Mouse (Mus musculus) liver, postnatal 0 days (tissue): ENCODE data around the gene Atg9a. TPM values are rescaled to one million over a fixed set of nuclear protein-coding genes. Genes with fewer than 3 reads are reported as not detected.
"Not testable (repeated sequence)": the region's sequence is repeated elsewhere in the genome, so short reads cannot be mapped to it uniquely, and the experiment has no call there.

Source experiments
- ATAC-seq: fragments of 200-750 bp; cut with Nextera tagmentation; 2 replicates; pipeline ENCODE4 v1.8.0; 2017; ENCODE audit warnings: mild to moderate bottlenecking, moderate library complexity
- DNase-seq: peaks from one replicate; pipeline ENCODE4 v3.0.0-alpha.2; 2016
- H3K27ac ChIP-seq: fragments of 300-500 bp; sonication (generic); 2 replicates; pipeline ENCODE4 v1.5.1; 2014; ENCODE audit warnings: antibody characterized with exemption, moderate library complexity, mild to moderate bottlenecking, low read depth
- H3K27me3 ChIP-seq: fragments of 300-500 bp; sonication (generic); 2 replicates; pipeline ENCODE4 v1.6.1; 2014; ENCODE audit warnings: low read length, control low read depth, mixed read lengths; ENCODE audit not compliant: insufficient read depth
- H3K36me3 ChIP-seq: fragments of 300-500 bp; sonication (generic); replicated peaks from 2 replicates; pipeline ENCODE4 v1.6.1; 2014; ENCODE audit warnings: mild to moderate bottlenecking, control low read depth, low read length, moderate library complexity, mixed read lengths; ENCODE audit not compliant: insufficient read depth
- H3K4me1 ChIP-seq: fragments of 300-500 bp; sonication (generic); 2 replicates; pipeline ENCODE4 v1.6.1; 2014; ENCODE audit warnings: antibody characterized with exemption, mild to moderate bottlenecking, control low read depth; ENCODE audit not compliant: insufficient read depth
- H3K4me2 ChIP-seq: fragments of 300-500 bp; sonication (generic); 2 replicates; pipeline ENCODE4 v1.6.1; 2014; ENCODE audit warnings: low read depth, mild to moderate bottlenecking, low read length, moderate library complexity, mixed read lengths
- H3K4me3 ChIP-seq: fragments of 300-500 bp; sonication (generic); 2 replicates; pipeline ENCODE4 v1.5.1; 2014; ENCODE audit warnings: low read depth, low read length
- H3K9ac ChIP-seq: fragments of 300-500 bp; sonication (generic); replicated peaks from 2 replicates; pipeline ENCODE4 v1.6.1; 2014; ENCODE audit warnings: mild to moderate bottlenecking, moderate library complexity
- H3K9me3 ChIP-seq: fragments of 300-500 bp; sonication (generic); 2 replicates; pipeline ENCODE4 v1.6.1; 2016; ENCODE audit warnings: mild to moderate bottlenecking, control low read depth, low read length, mixed read lengths
- CTCF ChIP-seq: sonication (generic); IDR thresholded peaks from 2 replicates; pipeline ENCODE4 v1.5.1; 2016; ENCODE audit warnings: antibody characterized with exemption, low read depth
- EP300 ChIP-seq: IDR thresholded peaks from 2 replicates; pipeline ENCODE4 v1.6.1; 2016; ENCODE audit warnings: antibody characterized with exemption, low read depth, mild to moderate bottlenecking
- WGBS: fragments of 180-500 bp; shearing (Covaris S2); extraction: QIAGEN DNeasy Blood & Tissue Kit; methylation state at CpG from one replicate; pipeline ENCODE4 v1.1.7; 2014; ENCODE audit not compliant: insufficient replicate concordance; 5-methylcytosine and 5-hydroxymethylcytosine counted together
- polyA plus RNA-seq: library from polyadenylated mRNA; unstranded; fragments of >200 nt; fragmentation: Nextera tagmentation; extraction: Ambion mirVana; gene quantifications from 2 replicates; pipeline ENCODE4 v1.2.1, GENCODE M21; 2015

Atg9a gene
- polyA plus RNA-seq: 17.6 and 17.8 TPM in 2 replicates

DNA sequence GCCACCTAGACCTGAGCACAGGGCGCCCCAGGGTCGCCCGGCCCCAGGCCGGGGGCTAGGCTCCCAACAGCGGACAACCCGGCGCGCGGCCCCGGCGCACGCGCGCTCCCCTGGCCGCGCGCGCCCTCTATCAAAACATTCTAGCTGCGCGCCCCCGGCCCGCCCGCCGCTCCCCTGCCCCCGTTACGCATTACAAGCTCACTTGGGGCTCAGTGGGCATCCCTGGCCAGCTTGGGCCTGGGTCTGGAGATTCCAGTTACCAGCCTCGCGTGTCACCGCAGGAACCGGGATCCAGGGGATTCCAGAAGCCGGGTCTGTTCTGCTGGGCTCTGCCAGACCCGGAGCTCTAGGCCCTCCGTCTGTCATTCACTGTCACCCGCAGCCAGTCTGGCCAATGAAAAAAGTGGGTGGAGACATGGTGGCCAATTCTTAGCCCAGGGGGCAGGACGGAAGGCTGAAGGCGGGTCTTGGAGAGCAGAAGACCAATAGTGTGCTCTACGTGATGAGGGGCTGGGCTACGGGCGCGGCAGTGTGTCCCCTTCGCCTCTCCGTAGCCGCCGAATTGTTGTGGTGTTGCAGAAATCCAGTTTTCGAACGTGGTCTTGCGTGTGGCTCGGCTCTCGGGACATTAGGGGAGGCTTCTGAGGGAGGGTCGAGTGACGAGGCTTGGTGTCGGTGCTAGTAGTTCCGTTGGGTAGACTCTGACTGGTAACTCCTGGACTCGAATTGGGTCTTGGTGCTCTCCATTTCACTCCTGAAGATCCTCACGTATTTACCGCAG, at the start of gene Atg9a, which contains the start of gene Ankzf1:
TSS of gene Atg9a (minus strand) at position 575 of the 781 bp plus-strand sequence.
TSS of gene Ankzf1 (plus strand) at position 530 of the 781 bp plus-strand sequence.
- Histone ChIP-seq H3K36me3 (peaks cover 40% of the 10 kb centered on the region), H3K27me3 (no peaks in the 10 kb centered on the region), H3K27ac (peak within 1 kb of the TSS; percentile 98), H3K4me1 (peaks cover 29% of the 10 kb centered on the region), H3K4me2 (peak within 1 kb of the TSS; percentile 96), H3K9me3 (no peaks in the 10 kb centered on the region), H3K4me3 (peak within 1 kb of the TSS; percentile 99), H3K9ac (peak within 1 kb of the TSS; percentile 98)
- under 1% methylated on average over 44 of the region's 56 CpGs for WGBS
- DNase-seq: peak; percentile 94
- TF ChIP-seq CTCF (peak; percentile 19; the same call in 1 of the 2 replicates), EP300 (peak; percentile 67)
- ATAC-seq: peak; percentile 97

DNA sequence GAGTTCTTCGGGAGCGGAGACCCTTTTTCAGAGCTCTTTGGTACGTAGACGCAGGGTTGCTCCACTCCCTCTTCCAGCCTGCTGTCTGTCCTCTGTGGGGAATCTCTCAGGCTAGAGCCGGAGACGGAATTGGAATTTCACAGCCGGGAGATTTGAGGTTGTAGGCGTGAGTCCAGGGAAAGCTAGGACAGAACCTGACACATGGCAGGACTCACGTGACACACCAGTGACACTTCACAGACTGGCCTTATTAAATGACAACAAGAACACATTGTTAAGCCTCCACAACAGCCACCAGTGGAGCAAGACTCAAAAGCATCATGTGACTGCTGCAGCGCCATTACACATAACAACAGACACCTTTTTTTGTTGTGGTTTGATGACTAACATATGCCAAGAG, 47.6 kb upstream of the Atg9a start:
- Histone ChIP-seq H3K27ac (no peak overlapping the region), H3K4me3 (no peak overlapping the region), H3K9ac (no peak overlapping the region), H3K4me1 (peaks cover 15% of the 10 kb centered on the region), H3K4me2 (no peak overlapping the region), H3K36me3 (peaks cover 37% of the 10 kb centered on the region), H3K27me3 (no peaks in the 10 kb centered on the region), H3K9me3 (no peaks in the 10 kb centered on the region)
- 89% methylated on average over 10 of the region's 10 CpGs for WGBS
- TF ChIP-seq EP300: no peak
- no peak for TF ChIP-seq CTCF
- ATAC-seq: no peak
- DNase-seq: no peak

DNA sequence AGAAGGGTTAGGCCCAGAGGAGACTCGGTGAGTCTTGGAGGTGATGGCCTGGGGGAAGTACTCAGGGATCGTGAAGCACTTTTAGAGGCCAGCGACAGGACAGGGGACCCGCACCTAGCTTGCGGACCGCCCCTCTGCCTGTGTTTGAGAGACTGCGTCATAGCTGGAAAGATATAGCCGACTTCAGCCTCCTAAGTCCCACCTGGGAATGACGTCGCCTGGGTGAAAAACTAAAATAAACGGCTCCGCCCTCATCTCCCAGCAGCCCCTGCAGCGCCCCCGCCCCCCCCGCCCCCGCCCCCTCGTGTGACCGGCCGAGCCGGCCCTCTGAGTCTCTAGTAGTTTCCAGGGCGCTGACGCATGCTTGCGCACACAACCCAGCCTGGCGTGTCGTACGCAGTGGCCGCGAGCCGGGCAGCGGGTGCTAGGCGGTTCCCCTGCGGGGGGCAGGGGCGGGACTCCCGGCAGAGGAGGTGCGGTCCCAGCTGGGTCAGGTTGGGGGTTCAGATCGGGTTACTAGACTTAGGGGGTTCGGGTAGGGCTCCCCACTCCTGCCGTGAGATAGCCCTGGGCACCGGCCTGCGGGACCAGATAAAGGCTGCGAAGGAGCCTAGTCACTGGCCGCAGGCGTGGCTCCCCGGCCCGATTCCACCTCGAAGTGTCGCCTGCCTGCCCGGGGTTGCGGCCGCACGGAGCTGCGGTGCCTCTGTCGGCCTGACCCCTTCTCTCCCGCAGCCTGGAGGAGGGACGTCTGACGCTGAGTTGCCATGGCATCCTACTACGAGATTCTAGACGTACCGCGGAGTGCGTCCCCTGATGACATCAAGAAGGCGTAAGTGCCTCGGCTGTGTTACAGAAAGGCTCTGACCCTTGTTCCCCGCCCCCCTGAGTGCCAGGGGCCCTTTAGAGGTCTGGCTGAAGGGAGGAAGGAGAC, 44.4 kb upstream of the Atg9a start, which contains the start of gene Dnajb2:
TSS of gene Dnajb2 (plus strand) at position 290 of the 934 bp plus-strand sequence.
- WGBS: 1% methylated on average over 64 of the region's 64 CpGs
- TF ChIP-seq EP300 (peak; percentile 95), CTCF (0 out of 2 replicates have a peak, but pooled peaks have one; percentile 13)
- Histone ChIP-seq H3K9me3 (no peaks in the 10 kb centered on the region), H3K4me3 (peak within 1 kb of the TSS; percentile 56), H3K27me3 (no peaks in the 10 kb centered on the region), H3K9ac (peak within 1 kb of the TSS; percentile 79), H3K27ac (peak within 1 kb of the TSS; percentile 97), H3K4me1 (peaks cover 15% of the 10 kb centered on the region), H3K4me2 (peak within 1 kb of the TSS; percentile 92), H3K36me3 (peaks cover 21% of the 10 kb centered on the region)
- peak; percentile 92 for DNase-seq
- peak; percentile 92 for ATAC-seq

DNA sequence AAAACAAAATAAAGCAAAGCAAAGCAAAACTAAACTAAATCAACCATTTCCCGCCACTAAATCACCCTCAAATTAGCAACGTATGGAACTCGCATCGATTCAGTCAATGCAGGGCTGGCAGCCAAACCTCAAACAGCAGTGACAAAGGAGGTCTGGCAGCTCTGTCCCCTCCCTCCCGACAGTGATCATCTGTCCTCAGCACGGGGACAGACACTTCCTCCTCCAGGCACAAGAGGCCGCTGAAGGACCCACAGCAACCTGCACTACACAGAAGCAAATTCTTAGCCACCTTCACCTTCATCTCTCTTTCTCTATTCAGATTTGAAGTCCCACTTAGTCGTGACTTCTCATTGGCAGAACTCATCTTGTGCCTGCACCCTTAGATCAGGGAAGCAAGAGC, 42.6 kb upstream of the Atg9a start:
- TF ChIP-seq CTCF: peak; percentile 94
- TF ChIP-seq EP300: no peak
- Histone ChIP-seq H3K9ac (no peak overlapping the region), H3K27me3 (no peaks in the 10 kb centered on the region), H3K4me1 (peaks cover 20% of the 10 kb centered on the region), H3K4me3 (no peak overlapping the region), H3K4me2 (no peak overlapping the region), H3K9me3 (no peaks in the 10 kb centered on the region), H3K36me3 (peaks cover 8% of the 10 kb centered on the region; the same call in 1 of the 2 replicates), H3K27ac (no peak overlapping the region)
- 1% methylated on average over 8 of the region's 8 CpGs for WGBS
- ATAC-seq (0 out of 2 replicates have a peak, but pooled peaks have one; percentile 7), DNase-seq (peak; percentile 80)

DNA sequence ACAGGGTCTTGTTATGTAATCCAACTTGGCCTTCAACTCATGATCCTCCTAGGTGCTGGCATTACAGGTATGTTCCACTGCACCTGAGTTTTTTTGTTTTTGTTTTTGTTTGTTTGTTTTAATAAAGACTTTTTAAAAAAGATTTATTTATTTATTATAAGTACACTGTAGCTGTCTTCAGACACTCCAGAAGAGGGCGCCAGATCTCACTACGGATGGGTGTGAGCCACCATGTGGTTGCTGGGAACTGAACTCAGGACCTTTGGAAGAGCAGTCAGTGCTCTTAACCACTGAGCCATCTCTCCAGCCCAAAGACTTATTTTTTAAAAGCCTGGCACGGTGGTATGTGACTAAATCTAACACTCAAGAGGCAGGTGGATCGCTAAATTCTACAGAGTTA, 40.5 kb upstream of the Atg9a start:
- not testable (repeated sequence) for H3K9me3 ChIP-seq, H3K36me3 ChIP-seq, H3K9ac ChIP-seq, H3K27me3 ChIP-seq, DNase-seq, ATAC-seq, H3K4me2 ChIP-seq, H3K27ac ChIP-seq, H3K4me3 ChIP-seq
- 71% methylated on average over 4 of the region's 4 CpGs for WGBS
- TF ChIP-seq CTCF: peak; percentile 44
- H3K4me1 ChIP-seq: peaks cover 21% of the 10 kb centered on the region
